Mouse (Mus musculus): ENCODE results near the gene Arhgap35. TPM values are rescaled to one million over a fixed set of nuclear protein-coding genes. Genes with fewer than 3 reads are reported as not detected.

The Arhgap35 gene
- polyA plus RNA-seq, 1 experiment from 2014 or later = 30.5 TPM

GRCm38 (mm10) chr7:16525448-16525847 lies 89.3 kb downstream of the Arhgap35 start:
- no peak overlapping the region for H3K4me3 ChIP-seq (ENCODE audit: low read depth, low read length)
- H3K36me3 ChIP-seq (ENCODE audit: insufficient read depth) = peaks cover 24% of the 10 kb centered on the region
- ATAC-seq (ENCODE audit: insufficient read depth) (no peak), DNase-seq (no peak)
- no peaks in the 10 kb centered on the region for H3K27me3 ChIP-seq (ENCODE audit: insufficient read depth, low read length)
- no peak overlapping the region for H3K27ac ChIP-seq (ENCODE audit: low read depth)
- 79% methylated on average over 3 of the region's 3 CpGs for WGBS
- H3K9ac ChIP-seq = no peak overlapping the region
- no peak overlapping the region for H3K4me2 ChIP-seq
- H3K4me1 ChIP-seq (ENCODE audit: insufficient read depth) = no peaks in the 10 kb centered on the region
- H3K9me3 ChIP-seq (ENCODE audit: low read depth, low read length) = no peaks in the 10 kb centered on the region
- TF ChIP-seq CTCF (IDR thresholded peaks at IDR 0.05; ENCODE audit: low read depth) = no peak

- ATAC-seq (ENCODE audit: insufficient read depth) (no peak), DNase-seq (no peak)
- Histone ChIP-seq H3K27me3 (ENCODE audit: insufficient read depth, low read length) (no peaks in the 10 kb centered on the region), H3K4me3 (ENCODE audit: low read depth, low read length) (no peak overlapping the region), H3K4me1 (ENCODE audit: insufficient read depth) (no peaks in the 10 kb centered on the region), H3K9me3 (ENCODE audit: low read depth, low read length) (no peaks in the 10 kb centered on the region), H3K27ac (ENCODE audit: low read depth) (no peak overlapping the region), H3K4me2 (no peak overlapping the region), H3K9ac (no peak overlapping the region), H3K36me3 (ENCODE audit: insufficient read depth) (peaks cover 24% of the 10 kb centered on the region)
- WGBS = 71% methylated on average over 2 of the region's 2 CpGs
- TF ChIP-seq CTCF (IDR thresholded peaks at IDR 0.05; ENCODE audit: low read depth) = no peak
Observed at GRCm38 (mm10) chr7:16524308-16524707, 90.5 kb downstream of the Arhgap35 start.

GRCm38 (mm10) chr7:16519310-16519709 lies 95.5 kb downstream of the Arhgap35 start:
- ATAC-seq (ENCODE audit: insufficient read depth) (no peak), DNase-seq (no peak)
- no peak overlapping the region for H3K9ac ChIP-seq
- no peak for TF ChIP-seq CTCF (IDR thresholded peaks at IDR 0.05; ENCODE audit: low read depth)
- no peaks in the 10 kb centered on the region for H3K4me1 ChIP-seq (ENCODE audit: insufficient read depth)
- H3K27ac ChIP-seq (ENCODE audit: low read depth) = no peak overlapping the region
- peaks cover 28% of the 10 kb centered on the region for H3K36me3 ChIP-seq (ENCODE audit: insufficient read depth)
- no peaks in the 10 kb centered on the region for H3K9me3 ChIP-seq (ENCODE audit: low read depth, low read length)
- H3K4me2 ChIP-seq = no peak overlapping the region
- H3K27me3 ChIP-seq (ENCODE audit: insufficient read depth, low read length) = no peaks in the 10 kb centered on the region
- WGBS = 99% methylated on average over 2 of the region's 2 CpGs
- H3K4me3 ChIP-seq (ENCODE audit: low read depth, low read length) = no peak overlapping the region

- H3K4me1 ChIP-seq (ENCODE audit: insufficient read depth) = no peaks in the 10 kb centered on the region
- WGBS = 87% methylated on average over 5 of the region's 5 CpGs
- H3K9ac ChIP-seq = no peak overlapping the region
- DNase-seq (no peak), ATAC-seq (ENCODE audit: insufficient read depth) (no peak)
- no peak for TF ChIP-seq CTCF (IDR thresholded peaks at IDR 0.05; ENCODE audit: low read depth)
- peaks cover 27% of the 10 kb centered on the region for H3K36me3 ChIP-seq (ENCODE audit: insufficient read depth)
- H3K9me3 ChIP-seq (ENCODE audit: low read depth, low read length) = no peaks in the 10 kb centered on the region
- H3K4me2 ChIP-seq = no peak overlapping the region
- H3K27me3 ChIP-seq (ENCODE audit: insufficient read depth, low read length) = no peaks in the 10 kb centered on the region
- H3K27ac ChIP-seq (ENCODE audit: low read depth) = no peak overlapping the region
- H3K4me3 ChIP-seq (ENCODE audit: low read depth, low read length) = no peak overlapping the region
Observed at GRCm38 (mm10) chr7:16517198-16517597, 97.6 kb downstream of the Arhgap35 start.

GRCm38 (mm10) chr7:16507284-16507683 lies 107.5 kb downstream of the Arhgap35 start:
- Histone ChIP-seq H3K36me3 (ENCODE audit: insufficient read depth) (peaks cover 74% of the 10 kb centered on the region), H3K4me1 (ENCODE audit: insufficient read depth) (no peaks in the 10 kb centered on the region), H3K9me3 (ENCODE audit: low read depth, low read length) (no peaks in the 10 kb centered on the region), H3K27ac (ENCODE audit: low read depth) (no peak overlapping the region), H3K4me2 (no peak overlapping the region), H3K27me3 (ENCODE audit: insufficient read depth, low read length) (no peaks in the 10 kb centered on the region), H3K9ac (no peak overlapping the region), H3K4me3 (ENCODE audit: low read depth, low read length) (no peak overlapping the region)
- peak; percentile 72 for TF ChIP-seq CTCF (IDR thresholded peaks at IDR 0.05; ENCODE audit: low read depth)
- ATAC-seq (ENCODE audit: insufficient read depth) = no peak
- peak; percentile 68 for DNase-seq
- WGBS = 18% methylated on average over 3 of the region's 3 CpGs

GRCm38 (mm10) chr7:16505226-16505593 lies 109.6 kb downstream of the Arhgap35 start:
- Histone ChIP-seq H3K4me2 (no peak overlapping the region), H3K27me3 (ENCODE audit: insufficient read depth, low read length) (no peaks in the 10 kb centered on the region), H3K9ac (no peak overlapping the region), H3K4me3 (ENCODE audit: low read depth, low read length) (no peak overlapping the region), H3K4me1 (ENCODE audit: insufficient read depth) (no peaks in the 10 kb centered on the region), H3K36me3 (ENCODE audit: insufficient read depth) (peaks cover 77% of the 10 kb centered on the region), H3K27ac (ENCODE audit: low read depth) (no peak overlapping the region), H3K9me3 (ENCODE audit: low read depth, low read length) (no peaks in the 10 kb centered on the region)
- WGBS = 82% methylated on average over 3 of the region's 3 CpGs
- TF ChIP-seq CTCF (IDR thresholded peaks at IDR 0.05; ENCODE audit: low read depth) = no peak
- ATAC-seq (ENCODE audit: insufficient read depth) (no peak), DNase-seq (no peak)

- Histone ChIP-seq H3K27ac (ENCODE audit: low read depth) (no peak overlapping the region), H3K9me3 (ENCODE audit: low read depth, low read length) (no peaks in the 10 kb centered on the region), H3K9ac (no peak overlapping the region), H3K4me2 (no peak overlapping the region), H3K27me3 (ENCODE audit: insufficient read depth, low read length) (no peaks in the 10 kb centered on the region), H3K4me1 (ENCODE audit: insufficient read depth) (no peaks in the 10 kb centered on the region), H3K36me3 (ENCODE audit: insufficient read depth) (peaks cover 78% of the 10 kb centered on the region), H3K4me3 (ENCODE audit: low read depth, low read length) (no peak overlapping the region)
- WGBS = 73% methylated on average over 2 of the region's 2 CpGs
- TF ChIP-seq CTCF (IDR thresholded peaks at IDR 0.05; ENCODE audit: low read depth) = no peak
- no peak for DNase-seq
- no peak for ATAC-seq (ENCODE audit: insufficient read depth)
Observed at GRCm38 (mm10) chr7:16504573-16505225, 110.1 kb downstream of the Arhgap35 start.
